Mouse (Mus musculus) thymus, adult 2 months (tissue): ENCODE measurements around the gene Spon1. TPM values are rescaled to one million over a fixed set of nuclear protein-coding genes. Genes with fewer than 3 reads are reported as not detected.

ENCODE experiments used
- DNase-seq: peaks from one replicate; pipeline ENCODE4 v3.0.0; 2021
- H3K27ac ChIP-seq: fragments of 200-500 bp; 2 replicates; pipeline ENCODE4 v1.5.1; 2012; ENCODE audit warnings: low read length, control low read depth; ENCODE audit not compliant: control insufficient read depth, insufficient read depth
- H3K27me3 ChIP-seq: fragments of 200-500 bp; 2 replicates; pipeline ENCODE4 v1.6.1; 2012; ENCODE audit warnings: mild to moderate bottlenecking, low read length, moderate library complexity, mixed read lengths; ENCODE audit not compliant: control insufficient read depth, insufficient read depth
- H3K36me3 ChIP-seq: fragments of 200-500 bp; 2 replicates; pipeline ENCODE4 v1.6.1; 2012; ENCODE audit warnings: mild to moderate bottlenecking, low read length, moderate library complexity; ENCODE audit not compliant: control insufficient read depth, insufficient read depth
- H3K4me1 ChIP-seq: fragments of 200-500 bp; replicated peaks from 2 replicates; pipeline ENCODE4 v1.6.1; 2012; ENCODE audit warnings: low read length; ENCODE audit not compliant: control insufficient read depth, insufficient read depth
- H3K4me3 ChIP-seq: fragments of 200-500 bp; 2 replicates; pipeline ENCODE4 v1.5.1; 2012; ENCODE audit warnings: mild to moderate bottlenecking, low read length, control low read depth, moderate library complexity; ENCODE audit not compliant: control insufficient read depth, insufficient read depth
- CTCF ChIP-seq: fragments of 200-500 bp; IDR thresholded peaks from 2 replicates; pipeline ENCODE4 v1.5.1; 2012; ENCODE audit warnings: mild to moderate bottlenecking, control low read depth, low read length, moderate library complexity, borderline replicate concordance; ENCODE audit not compliant: control insufficient read depth, poor library complexity, insufficient read depth; ENCODE audit errors: extremely low read depth
- POLR2A ChIP-seq: fragments of 200-500 bp; IDR thresholded peaks from 2 replicates; pipeline ENCODE4 v1.6.1; 2012; ENCODE audit warnings: mild to moderate bottlenecking, low read length, control low read depth, moderate library complexity; ENCODE audit not compliant: control insufficient read depth, poor library complexity, insufficient read depth; ENCODE audit errors: extremely low read depth
- WGBS: fragments of 180-500 bp; shearing (Covaris S2); methylation state at CpG from one replicate; pipeline ENCODE4 v1.1.7; 2018; 5-methylcytosine and 5-hydroxymethylcytosine counted together
- polyA plus RNA-seq: library from polyadenylated mRNA; depleted of rRNA; stranded (reverse); fragments of >200 nt; gene quantifications from 2 replicates; pipeline ENCODE4 v1.2.3, GENCODE M21; 2012

The Spon1 gene
- polyA plus RNA-seq, 1 experiment = 3.3 TPM

GRCm38 (mm10) chr7:114053720-114054119 lies 287.9 kb downstream of the Spon1 start:
- Histone ChIP-seq H3K4me3 (no peak overlapping the region), H3K36me3 (peaks cover 13% of the 10 kb centered on the region), H3K27me3 (no peaks in the 10 kb centered on the region), H3K27ac (no peak overlapping the region), H3K4me1 (no peaks in the 10 kb centered on the region)
- no peak for DNase-seq
- no peak for TF ChIP-seq CTCF
- TF ChIP-seq POLR2A = no peak
- 93% methylated on average over 4 of the region's 4 CpGs for WGBS

- no peak for TF ChIP-seq POLR2A
- no peak for TF ChIP-seq CTCF
- no peak for DNase-seq
- Histone ChIP-seq H3K27ac (no peak overlapping the region), H3K27me3 (no peaks in the 10 kb centered on the region), H3K4me3 (no peak overlapping the region), H3K36me3 (peaks cover 4% of the 10 kb centered on the region; the same call in 1 of the 2 replicates), H3K4me1 (no peaks in the 10 kb centered on the region)
- WGBS = 97% methylated on average over 16 of the region's 16 CpGs
Observed at GRCm38 (mm10) chr7:114058166-114058565, 292.4 kb downstream of the Spon1 start.

GRCm38 (mm10) chr7:114058927-114059441 lies 293.2 kb downstream of the Spon1 start:
- no peak for TF ChIP-seq POLR2A
- TF ChIP-seq CTCF = no peak
- peaks cover 4% of the 10 kb centered on the region; the same call in 1 of the 2 replicates for H3K36me3 ChIP-seq
- H3K27ac ChIP-seq = no peak overlapping the region
- no peaks in the 10 kb centered on the region for H3K27me3 ChIP-seq
- no peak for DNase-seq
- no peak overlapping the region for H3K4me3 ChIP-seq
- 95% methylated on average over 6 of the region's 6 CpGs for WGBS
- H3K4me1 ChIP-seq = 0 out of 2 replicates have a peak, but pooled peaks cover 4% of the 10 kb centered on the region

DNA sequence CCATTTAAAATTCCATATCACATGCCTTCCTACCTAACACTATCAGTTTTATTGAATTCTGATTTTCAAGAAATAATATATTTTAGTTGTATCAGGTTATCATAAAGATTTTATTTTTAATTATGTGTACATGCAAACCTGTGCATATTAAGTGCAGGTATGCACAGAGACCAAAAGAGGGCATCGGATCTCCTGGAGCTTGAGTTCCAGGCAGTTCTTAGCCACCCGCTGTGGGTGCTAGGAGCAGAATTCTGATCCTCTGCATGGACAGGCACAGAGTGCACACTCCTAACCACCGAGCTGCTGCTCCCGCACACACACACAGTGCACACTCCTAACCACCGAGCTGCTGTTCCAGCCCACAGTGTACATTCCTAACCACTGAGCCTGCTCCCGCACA lies 294.6 kb downstream of the Spon1 start:
- TF ChIP-seq CTCF (no peak), POLR2A (no peak)
- H3K36me3 ChIP-seq = peaks cover 4% of the 10 kb centered on the region; the same call in 1 of the 2 replicates
- 93% methylated on average over 6 of the region's 6 CpGs for WGBS

DNA sequence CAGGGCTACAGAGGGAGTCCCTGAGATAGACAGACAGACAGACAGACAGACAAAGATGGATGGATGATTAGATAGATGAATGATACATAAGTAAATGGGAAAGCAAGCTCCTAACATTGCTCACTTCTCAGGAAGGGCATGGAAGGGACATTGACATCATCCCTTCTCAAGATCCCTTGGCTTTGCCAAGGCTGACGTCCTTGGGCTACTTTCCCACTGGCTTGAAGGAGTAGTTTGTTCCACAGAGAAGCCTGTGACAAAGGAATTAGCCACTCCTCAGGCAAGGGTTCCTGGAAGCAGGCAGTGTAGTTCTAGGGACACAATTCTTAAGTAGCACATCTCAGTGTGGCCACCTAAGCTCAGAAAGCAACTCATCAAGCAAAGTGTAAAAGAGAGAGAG lies 296.7 kb downstream of the Spon1 start:
- DNase-seq = no peak
- 95% methylated on average over 1 of the region's 1 CpGs for WGBS

More for the DNA sequence above, 294.6 kb downstream of the Spon1 start:
- Histone ChIP-seq H3K4me1 (0 out of 2 replicates have a peak, but pooled peaks cover 4% of the 10 kb centered on the region), H3K4me3 (no peak overlapping the region), H3K27ac (no peak overlapping the region), H3K27me3 (no peaks in the 10 kb centered on the region)
- DNase-seq = no peak

DNA sequence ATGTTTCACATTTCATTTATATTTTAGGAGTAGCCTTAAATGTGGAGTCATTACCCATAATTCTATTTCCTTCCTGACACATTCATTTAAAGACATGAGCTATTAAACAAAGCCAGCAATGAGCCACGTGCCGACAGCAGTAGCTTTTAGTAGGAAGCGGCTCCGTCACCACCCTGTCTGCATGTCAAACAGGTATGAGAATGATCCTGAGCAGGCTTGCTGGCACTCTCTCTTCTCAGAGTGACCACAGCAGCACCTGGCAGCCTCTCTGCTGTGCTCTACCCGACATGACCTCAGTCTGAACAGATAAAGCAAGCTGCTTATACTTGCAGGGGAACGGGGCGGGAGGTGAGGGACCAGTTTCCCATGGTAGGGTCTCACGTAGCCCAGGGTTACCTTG lies 297.7 kb downstream of the Spon1 start:
- 62% methylated on average over 8 of the region's 8 CpGs for WGBS

More for the DNA sequence above, 296.7 kb downstream of the Spon1 start:
- Histone ChIP-seq H3K36me3 (0 out of 2 replicates have a peak, but pooled peaks cover 2% of the 10 kb centered on the region), H3K4me3 (no peak overlapping the region), H3K4me1 (peaks cover 6% of the 10 kb centered on the region), H3K27ac (no peak overlapping the region), H3K27me3 (no peaks in the 10 kb centered on the region)
- TF ChIP-seq CTCF (no peak), POLR2A (no peak)

More for the DNA sequence above, 297.7 kb downstream of the Spon1 start:
- Histone ChIP-seq H3K4me3 (no peak overlapping the region), H3K36me3 (no peaks in the 10 kb centered on the region), H3K27me3 (no peaks in the 10 kb centered on the region), H3K27ac (no peak overlapping the region), H3K4me1 (peaks cover 8% of the 10 kb centered on the region)
- TF ChIP-seq POLR2A (no peak), CTCF (no peak)
- DNase-seq = no peak
